25 mouse cellular contexts compared by ENCODE assay signal in genomic region chr4:100714240-100714639, GRCm38 (mm10).
"Had no signal": no experiment of that assay in that cellular context is flagged by ENCODE, and none has a peak within 500 bp of the region (broad histone marks: within the 10 kb centered on the region; RNA-seq: fewer than 3 reads in every experiment).

No protein-coding gene starts in this region.

- H3K9me3 ChIP-seq: heart, embryonic 10.5 days; heart, embryonic 12.5 days; hindbrain, embryonic 10.5 days; hindbrain, embryonic 12.5 days; intestine, embryonic 15.5 days; limb, embryonic 10.5 days; limb, embryonic 12.5 days had no signal

- H3K4me1 ChIP-seq: heart, embryonic 10.5 days; heart, embryonic 12.5 days; hindbrain, embryonic 10.5 days; hindbrain, embryonic 12.5 days; intestine, embryonic 15.5 days; limb, embryonic 10.5 days; limb, embryonic 12.5 days had no signal

- ATAC-seq: forebrain, embryonic 16.5 days; hindbrain, embryonic 16.5 days; inflammation-experienced regulatory T-cells, adult 6 months; intestine, embryonic 15.5 days; intestine, postnatal 0 days had no signal

- H3K4me2 ChIP-seq: heart, embryonic 12.5 days; hindbrain, embryonic 12.5 days; hindbrain, embryonic 14.5 days; intestine, embryonic 15.5 days; limb, embryonic 12.5 days had no signal

- H3K27me3 ChIP-seq: hindbrain, embryonic 12.5 days; intestine, embryonic 15.5 days had no signal

- H3K27ac ChIP-seq: gastrocnemius, adult 2 months; heart, adult 2 months; heart, embryonic 10.5 days; hindbrain, embryonic 10.5 days; hindbrain, embryonic 12.5 days; hindbrain, embryonic 14.5 days; intestine, embryonic 15.5 days; layer of hippocampus, adult 2 months; left cerebral cortex, adult 2 months; limb, embryonic 10.5 days; limb, embryonic 12.5 days had no signal

- H3K36me3 ChIP-seq: heart, embryonic 10.5 days; heart, embryonic 12.5 days; hindbrain, embryonic 10.5 days; hindbrain, embryonic 12.5 days; intestine, embryonic 15.5 days; limb, embryonic 10.5 days; limb, embryonic 12.5 days had no signal

- H3K4me3 ChIP-seq: gastrocnemius, adult 2 months; heart, adult 2 months; heart, embryonic 10.5 days; heart, embryonic 12.5 days; hindbrain, embryonic 10.5 days; hindbrain, embryonic 12.5 days; intestine, embryonic 15.5 days; layer of hippocampus, adult 2 months; left cerebral cortex, adult 2 months; limb, embryonic 10.5 days; limb, embryonic 12.5 days had no signal

- H3K9ac ChIP-seq: heart, embryonic 12.5 days; hindbrain, embryonic 12.5 days; hindbrain, embryonic 14.5 days; intestine, embryonic 15.5 days; limb, embryonic 12.5 days had no signal

- DNase-seq: gastrocnemius, adult 2 months; gastrocnemius, postnatal 10 days; gastrocnemius, postnatal 25 days; heart, adult 2 months; heart, postnatal 10 days; heart, postnatal 4 days; kidney, adult 18-20 months; kidney, adult 8-10 months; kidney, postnatal 10 days; kidney, postnatal 25 days; kidney, postnatal 4 days had no signal
